Mouse (Mus musculus): ENCODE measurements around the gene Vmn1r114. TPM values are rescaled to one million over a fixed set of nuclear protein-coding genes. Genes with fewer than 3 reads are reported as not detected.

The Vmn1r114 gene
- total RNA-seq (2023), result not detected

DNA sequence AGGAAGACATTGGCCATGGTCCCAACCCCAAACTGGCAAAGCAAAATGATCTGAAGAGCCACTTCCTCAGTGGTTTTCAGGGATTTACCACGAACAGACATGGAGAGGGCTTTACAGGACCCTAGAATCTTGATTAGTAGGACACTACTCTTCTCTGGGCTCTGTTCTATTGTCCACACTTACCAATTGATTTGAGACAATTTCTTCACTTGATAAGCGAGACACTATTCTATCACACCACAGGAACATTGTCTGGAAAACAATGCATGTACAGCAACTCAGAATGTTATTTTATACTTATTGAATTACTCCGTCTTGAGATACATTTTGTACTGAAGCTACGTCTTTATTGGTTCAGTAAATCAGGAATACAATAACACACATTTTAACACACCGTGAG, at the start of gene Vmn1r114:
Gene Vmn1r114, minus strand, starts transcription at position 101 of the 400 bp plus-strand sequence.

GRCm38 (mm10) chr7:20844885-20845284, 32.9 kb upstream of the Vmn1r114 start, which contains the start of gene Vmn1r115:
Gene Vmn1r115 (minus strand): TSS chr7:20844985.

DNA sequence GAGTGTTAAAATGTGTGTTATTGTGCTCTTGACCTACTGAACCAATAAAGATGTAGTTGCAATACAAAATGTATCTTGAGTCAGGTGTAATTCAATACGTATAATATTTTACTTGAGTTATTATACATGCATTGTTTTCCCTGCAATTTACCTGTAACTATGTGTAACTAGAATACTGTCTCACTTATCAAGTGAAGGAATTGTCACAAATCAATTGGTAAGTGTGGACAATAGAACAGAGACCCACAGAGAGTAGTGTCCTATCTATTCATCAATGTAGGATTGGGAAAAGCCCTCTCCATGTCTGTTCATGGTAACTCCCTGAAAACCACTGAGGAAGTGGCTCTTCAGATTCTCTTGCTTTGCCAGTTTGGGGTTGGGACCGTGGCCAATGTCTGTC, 25.0 kb downstream of the Vmn1r114 start, which contains the start of gene Vmn1r113:
Gene Vmn1r113, plus strand, starts transcription at position 301 of the 400 bp plus-strand sequence.

DNA sequence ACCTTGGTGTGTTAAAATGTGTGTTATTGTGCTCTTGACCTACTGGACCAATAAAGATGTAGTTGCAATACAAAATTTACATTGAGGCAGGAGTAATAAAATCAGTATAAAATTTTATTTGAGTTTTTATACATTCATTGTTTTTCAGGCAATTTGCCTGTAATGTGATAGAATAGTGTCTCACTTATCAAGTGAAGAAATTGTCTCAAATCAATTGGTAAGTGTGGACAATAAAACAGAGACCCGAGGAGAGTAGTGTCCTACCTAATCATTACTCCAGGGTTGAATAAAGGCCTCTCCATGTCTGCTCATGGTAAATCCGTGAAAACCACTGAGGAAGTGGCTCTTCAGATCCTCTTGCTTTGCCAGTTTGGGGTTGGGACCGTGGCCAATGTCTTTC, 41.1 kb downstream of the Vmn1r114 start, which contains the start of gene Vmn1r112:
Gene Vmn1r112, plus strand, starts transcription at position 301 of the 400 bp plus-strand sequence.

Other genes with a start within 250 kb of the Vmn1r114 start
- gene Gm4141, start 235.9 kb downstream of the Vmn1r114 start, total RNA-seq (2023), result not detected
- gene Gm4513, start 213.2 kb downstream of the Vmn1r114 start, total RNA-seq (2023), result not detected
- gene Vmn1r107, start 143.3 kb downstream of the Vmn1r114 start, total RNA-seq (2023), result not detected
- gene Vmn1r111, start 109.0 kb downstream of the Vmn1r114 start, total RNA-seq (2023), result not detected
- not detected for gene Gm10668, start 81.6 kb downstream of the Vmn1r114 start, total RNA-seq (2023)
- gene Vmn1r112, start 41.0 kb downstream of the Vmn1r114 start, total RNA-seq (2023), result not detected
- not detected for gene Vmn1r113, start 24.9 kb downstream of the Vmn1r114 start, total RNA-seq (2023)
- gene Vmn1r115, start 32.8 kb upstream of the Vmn1r114 start, total RNA-seq (2023), result not detected
- not detected for gene Vmn1r116, start 60.1 kb upstream of the Vmn1r114 start, total RNA-seq (2023)
- not detected for gene Vmn1r117, start 71.9 kb upstream of the Vmn1r114 start, total RNA-seq (2023)
- gene Vmn1r118, start 100.2 kb upstream of the Vmn1r114 start, total RNA-seq (2023), result not detected
- not detected for gene Vmn1r119, start 200.3 kb upstream of the Vmn1r114 start, total RNA-seq (2023)
- gene Vmn1r120, start 241.6 kb upstream of the Vmn1r114 start, total RNA-seq (2023), result not detected